Mouse (Mus musculus) heart, embryonic 14.5 days (tissue): ENCODE results near the gene Fcnb. TPM values are rescaled to one million over a fixed set of nuclear protein-coding genes. Genes with fewer than 3 reads are reported as not detected.

Experiments used
- ATAC-seq: fragments of 200-750 bp; cut with Nextera tagmentation; 2 replicates; pipeline ENCODE4 v1.8.0; 2017; ENCODE audit warnings: low read depth, moderate TSS enrichment; ENCODE audit not compliant: insufficient number of reproducible peaks, insufficient read depth, low FRiP score
- H3K27ac ChIP-seq, 2 experiments: fragments of 200-500 bp in 1 of 2; fragments of 300-500 bp in 1 of 2; sonication (generic) in 1 of 2; replicated peaks in 1 of 2; 2 replicates each; pipeline ENCODE4 v1.5.1; 2012 to 2014; ENCODE audit warnings: low read depth in 2 of 2, low read length in 2 of 2, control low read depth in 1 of 2, mild to moderate bottlenecking in 1 of 2, mixed read lengths in 1 of 2; ENCODE audit not compliant: control insufficient read depth in 1 of 2, insufficient read depth in 1 of 2
- H3K27me3 ChIP-seq: fragments of 300-500 bp; sonication (generic); 2 replicates; pipeline ENCODE4 v1.6.1; 2014; ENCODE audit warnings: mild to moderate bottlenecking, low read length, control low read depth; ENCODE audit not compliant: control insufficient read depth, insufficient read depth
- H3K36me3 ChIP-seq: fragments of 300-500 bp; sonication (generic); 2 replicates; pipeline ENCODE4 v1.6.1; 2014; ENCODE audit warnings: mild to moderate bottlenecking, control low read depth, low read length, mixed read lengths; ENCODE audit not compliant: control insufficient read depth, insufficient read depth
- H3K4me1 ChIP-seq, 2 experiments: fragments of 200-500 bp in 1 of 2; fragments of 300-500 bp in 1 of 2; sonication (generic) in 1 of 2; 2 replicates each; pipeline ENCODE4 v1.6.1; 2012 to 2014; ENCODE audit warnings: low read length in 2 of 2, control low read depth in 1 of 2, mixed read lengths in 1 of 2; ENCODE audit not compliant: control insufficient read depth in 2 of 2, insufficient read depth in 2 of 2
- H3K4me2 ChIP-seq: fragments of 300-500 bp; sonication (generic); 2 replicates; pipeline ENCODE4 v1.6.1; 2014; ENCODE audit warnings: mild to moderate bottlenecking, low read length
- H3K4me3 ChIP-seq, 2 experiments: fragments of 200-500 bp in 1 of 2; fragments of 300-500 bp in 1 of 2; sonication (generic) in 1 of 2; 2 replicates each; pipeline ENCODE4 v1.5.1; 2012 to 2014; ENCODE audit warnings: low read length in 2 of 2, mild to moderate bottlenecking in 2 of 2, control low read depth in 1 of 2, low read depth in 1 of 2, moderate library complexity in 1 of 2; ENCODE audit not compliant: control insufficient read depth in 1 of 2, insufficient read depth in 1 of 2
- H3K9ac ChIP-seq: fragments of 300-500 bp; sonication (generic); 2 replicates; pipeline ENCODE4 v1.6.1; 2014; ENCODE audit warnings: mild to moderate bottlenecking, low read length
- H3K9me3 ChIP-seq: fragments of 300-500 bp; sonication (generic); 2 replicates; pipeline ENCODE4 v1.6.1; 2016; ENCODE audit warnings: low read length, control low read depth; ENCODE audit not compliant: control insufficient read depth
- WGBS: fragments of 180-500 bp; shearing (Covaris S2); extraction: QIAGEN DNeasy Blood & Tissue Kit; methylation state at CpG from one replicate; pipeline ENCODE4 v1.1.7; 2014; 5-methylcytosine and 5-hydroxymethylcytosine counted together
- polyA plus RNA-seq: library from polyadenylated mRNA; unstranded; fragments of >200 nt; fragmentation: Nextera tagmentation; extraction: Ambion mirVana; gene quantifications from 2 replicates; pipeline ENCODE4 v1.2.1, GENCODE M21; 2014

Fcnb gene
- polyA plus RNA-seq, 1 experiment from 2014 or later = 0.28 TPM

GRCm38 (mm10) chr2:28063711-28064338 lies 20.9 kb downstream of the Fcnb start:
- H3K4me2 ChIP-seq = no peak overlapping the region
- H3K27me3 ChIP-seq = no peaks in the 10 kb centered on the region
- H3K36me3 ChIP-seq = no peaks in the 10 kb centered on the region
- ATAC-seq = no peak
- no peak overlapping the region for H3K27ac ChIP-seq
- no peaks in the 10 kb centered on the region for H3K9me3 ChIP-seq
- H3K4me3 ChIP-seq = no peak overlapping the region
- WGBS = 81% methylated on average over 4 of the region's 4 CpGs
- H3K9ac ChIP-seq = no peak overlapping the region
- peaks cover 0 to 2% of the 10 kb centered on the region in 2 experiments; a peak in 2 of 4 replicates for H3K4me1 ChIP-seq

- Histone ChIP-seq H3K27ac (no peak overlapping the region), H3K4me2 (no peak overlapping the region), H3K36me3 (no peaks in the 10 kb centered on the region), H3K4me3 (no peak overlapping the region), H3K4me1 (no peaks in the 10 kb centered on the region), H3K9me3 (no peaks in the 10 kb centered on the region), H3K27me3 (no peaks in the 10 kb centered on the region), H3K9ac (no peak overlapping the region)
- WGBS = 69% methylated on average over 1 of the region's 1 CpGs
- no peak for ATAC-seq
Observed at GRCm38 (mm10) chr2:28059922-28060321, 24.8 kb downstream of the Fcnb start.

DNA sequence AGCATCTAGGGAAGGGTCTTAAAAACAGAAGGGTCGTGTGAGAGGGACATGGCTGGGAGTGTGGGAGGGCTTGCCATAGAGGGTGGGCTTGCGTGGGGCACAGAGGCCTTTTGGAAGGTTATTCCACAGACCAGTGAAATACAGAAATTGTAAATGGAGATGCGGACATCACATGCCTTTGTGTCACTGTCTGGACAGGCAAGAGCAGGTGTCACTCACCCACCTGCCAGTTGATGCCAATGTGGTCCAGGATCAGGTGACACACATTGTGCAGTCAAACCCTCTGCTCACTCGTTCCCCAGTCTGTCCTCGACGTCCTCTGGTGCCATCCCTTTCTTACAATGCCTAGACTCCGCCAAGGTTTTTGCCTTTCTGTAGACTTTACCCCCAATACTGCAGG lies 37.6 kb downstream of the Fcnb start:
- Histone ChIP-seq H3K27me3 (no peaks in the 10 kb centered on the region), H3K4me3 (no peak overlapping the region), H3K4me2 (no peak overlapping the region), H3K9me3 (no peaks in the 10 kb centered on the region), H3K36me3 (no peaks in the 10 kb centered on the region), H3K4me1 (peaks cover 0 to 2% of the 10 kb centered on the region in 2 experiments; a peak in 1 of 4 replicates), H3K27ac (no peak overlapping the region), H3K9ac (no peak overlapping the region)
- no peak for ATAC-seq
- 81% methylated on average over 7 of the region's 7 CpGs for WGBS

DNA sequence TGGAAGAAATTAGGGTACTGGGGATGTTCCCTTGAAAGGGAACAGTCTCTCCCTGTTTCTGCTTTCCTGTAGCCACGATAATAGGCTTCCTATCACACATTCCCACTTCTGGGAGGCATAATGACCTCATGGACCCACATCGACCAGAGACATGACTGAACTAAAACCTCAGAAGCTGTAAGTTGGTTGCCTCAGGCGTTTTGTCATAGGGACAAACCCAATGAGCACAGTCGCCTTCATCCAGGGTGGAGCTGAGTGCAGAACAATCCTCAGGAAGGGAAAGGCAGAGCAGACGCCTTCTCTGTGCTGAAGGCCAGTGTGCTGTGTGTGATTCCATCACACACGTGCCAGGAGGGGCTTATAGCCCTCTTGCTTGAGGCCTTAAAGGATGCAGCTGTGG lies 38.4 kb downstream of the Fcnb start:
- Histone ChIP-seq H3K36me3 (no peaks in the 10 kb centered on the region), H3K27ac (no peak overlapping the region), H3K4me3 (no peak overlapping the region), H3K4me1 (peaks cover 0 to 2% of the 10 kb centered on the region in 2 experiments; a peak in 1 of 4 replicates), H3K9me3 (no peaks in the 10 kb centered on the region), H3K4me2 (no peak overlapping the region), H3K27me3 (no peaks in the 10 kb centered on the region), H3K9ac (no peak overlapping the region)
- ATAC-seq = no peak
- 65% methylated on average over 6 of the region's 6 CpGs for WGBS

GRCm38 (mm10) chr2:28044920-28045598 lies 39.6 kb downstream of the Fcnb start:
- no peaks in the 10 kb centered on the region for H3K27me3 ChIP-seq
- 78% methylated on average over 9 of the region's 9 CpGs for WGBS
- H3K9ac ChIP-seq = no peak overlapping the region
- ATAC-seq = no peak
- no peak overlapping the region for H3K4me2 ChIP-seq
- no peaks in the 10 kb centered on the region for H3K36me3 ChIP-seq
- no peak overlapping the region for H3K4me3 ChIP-seq
- no peaks in the 10 kb centered on the region for H3K9me3 ChIP-seq
- no peak overlapping the region for H3K27ac ChIP-seq
- peaks cover 0 to 2% of the 10 kb centered on the region in 2 experiments; a peak in 1 of 4 replicates for H3K4me1 ChIP-seq

DNA sequence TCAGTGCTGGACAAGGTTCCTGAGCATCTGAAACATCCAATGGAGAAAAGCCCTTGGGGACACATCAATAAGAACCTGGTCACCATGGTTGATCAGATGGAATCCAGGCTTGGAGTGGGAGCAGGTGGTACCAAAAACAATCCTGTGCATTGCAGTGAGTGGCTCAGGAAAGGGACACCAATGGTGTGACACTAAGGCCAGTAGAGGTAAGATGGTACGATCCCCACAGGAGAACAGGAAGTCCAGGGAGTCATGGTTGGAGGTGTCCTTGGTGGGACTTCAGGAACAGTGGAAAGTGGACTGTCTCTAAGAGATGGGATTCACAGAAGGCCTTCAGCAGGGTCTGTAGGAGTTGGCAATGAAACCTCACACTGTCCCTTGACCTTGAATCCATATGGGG lies 44.2 kb downstream of the Fcnb start:
- peaks cover 34% of the 10 kb centered on the region for H3K36me3 ChIP-seq
- no peak overlapping the region for H3K4me2 ChIP-seq
- H3K4me3 ChIP-seq = no peak overlapping the region
- peaks cover 2 to 5% of the 10 kb centered on the region in 2 experiments; a peak in 2 of 4 replicates for H3K4me1 ChIP-seq
- no peak overlapping the region for H3K27ac ChIP-seq
- no peak overlapping the region for H3K9ac ChIP-seq
- WGBS = 95% methylated on average over 1 of the region's 1 CpGs
- H3K9me3 ChIP-seq = no peaks in the 10 kb centered on the region
- ATAC-seq = no peak
- no peaks in the 10 kb centered on the region for H3K27me3 ChIP-seq

GRCm38 (mm10) chr2:28039647-28040325 lies 44.9 kb downstream of the Fcnb start:
- Histone ChIP-seq H3K27me3 (no peaks in the 10 kb centered on the region), H3K4me3 (no peak overlapping the region), H3K4me1 (peaks cover 2 to 5% of the 10 kb centered on the region in 2 experiments; a peak in 2 of 4 replicates), H3K4me2 (no peak overlapping the region), H3K9me3 (no peaks in the 10 kb centered on the region), H3K27ac (no peak overlapping the region), H3K36me3 (peaks cover 34% of the 10 kb centered on the region), H3K9ac (no peak overlapping the region)
- ATAC-seq = no peak
- 89% methylated on average over 10 of the region's 10 CpGs for WGBS
